Mouse (Mus musculus): Measurements from ENCODE around the gene Card11.
A peak's percentile ranks its signal among the peaks of the same experiment; 100 is the strongest.

Card11 gene

DNA sequence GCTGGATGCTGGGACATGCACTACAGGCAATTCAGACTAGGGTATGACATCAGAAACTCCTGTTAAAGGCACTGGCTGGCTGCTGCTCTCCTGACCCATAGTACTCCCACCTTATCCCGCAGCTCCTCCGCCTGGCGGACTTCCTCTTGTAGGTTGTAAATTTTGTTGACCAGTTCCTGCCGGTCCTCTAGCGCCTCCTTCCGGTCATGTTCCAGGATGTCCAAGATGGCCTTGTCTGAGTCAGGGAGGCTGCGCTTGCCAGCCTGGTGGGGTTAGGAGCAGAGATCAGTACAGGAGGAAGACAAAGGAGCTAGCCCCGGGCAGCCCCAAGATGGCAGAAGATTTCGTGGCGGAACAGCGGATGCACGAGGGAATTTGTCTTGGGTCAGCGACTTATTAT is 99.5 kb downstream of the Card11 start:
- DNase-seq, result peak; percentile 68

DNA sequence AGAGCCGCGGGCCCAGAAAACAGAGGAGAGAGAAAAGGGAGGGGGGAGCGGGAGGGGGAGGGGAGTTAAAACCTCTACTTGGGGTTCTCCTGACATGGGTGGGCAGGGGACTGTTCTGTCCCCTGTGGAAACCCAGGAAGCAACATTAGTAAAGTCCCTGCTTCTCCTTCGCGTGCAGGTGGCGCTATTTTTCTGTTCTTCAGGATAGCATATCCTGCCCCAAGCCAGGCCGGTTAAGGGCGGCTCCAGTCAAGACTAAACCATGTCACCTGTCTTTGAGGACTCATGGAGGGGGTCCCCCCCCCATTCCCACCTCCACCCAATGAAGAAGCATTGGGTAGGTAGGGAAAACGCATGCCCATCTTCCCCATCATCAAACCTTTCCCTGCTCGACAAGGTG is 109.3 kb downstream of the Card11 start:
- DNase-seq, result peak; percentile 15

DNA sequence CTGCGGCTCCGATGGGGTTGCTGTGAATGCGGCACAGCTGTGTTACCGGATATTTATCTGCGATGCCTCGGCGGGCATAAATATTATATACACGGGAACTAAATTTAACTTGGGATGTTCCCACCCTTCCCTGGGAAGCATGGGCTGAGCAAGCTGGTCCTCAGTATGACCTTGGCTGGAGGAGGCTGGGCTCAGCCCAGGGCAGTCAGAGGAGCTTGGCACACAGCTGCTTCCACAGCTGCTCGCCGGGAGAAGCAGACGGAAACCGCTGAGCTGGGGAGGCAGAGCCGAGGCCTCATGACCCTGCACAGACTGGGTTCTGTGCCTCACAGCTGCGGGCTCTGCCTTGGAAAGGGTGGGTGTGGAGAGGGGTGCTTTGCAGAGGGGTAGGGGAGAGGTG is 110.3 kb downstream of the Card11 start:
- DNase-seq, result peak; percentile 69

DNA sequence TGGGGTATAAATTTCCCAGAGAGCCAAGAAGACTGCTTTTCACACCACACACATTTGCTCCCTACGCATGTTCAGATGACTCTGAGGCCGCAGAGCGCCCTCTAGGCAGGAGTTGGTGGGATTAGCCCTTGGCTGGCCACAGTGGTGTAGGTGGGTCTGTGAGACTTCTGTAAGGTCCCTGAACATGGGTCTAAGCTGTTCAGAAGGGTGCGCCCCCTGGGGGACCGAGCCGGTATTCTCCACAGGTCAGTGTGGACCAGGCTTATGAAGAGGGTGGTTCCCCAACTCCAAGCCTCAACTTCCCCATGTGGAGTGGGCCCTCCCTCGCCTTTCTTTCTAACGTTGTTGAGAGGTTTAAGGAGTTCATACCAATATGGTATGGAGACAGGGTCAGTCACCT is 110.8 kb downstream of the Card11 start:
- DNase-seq, result peak; percentile 78

DNA sequence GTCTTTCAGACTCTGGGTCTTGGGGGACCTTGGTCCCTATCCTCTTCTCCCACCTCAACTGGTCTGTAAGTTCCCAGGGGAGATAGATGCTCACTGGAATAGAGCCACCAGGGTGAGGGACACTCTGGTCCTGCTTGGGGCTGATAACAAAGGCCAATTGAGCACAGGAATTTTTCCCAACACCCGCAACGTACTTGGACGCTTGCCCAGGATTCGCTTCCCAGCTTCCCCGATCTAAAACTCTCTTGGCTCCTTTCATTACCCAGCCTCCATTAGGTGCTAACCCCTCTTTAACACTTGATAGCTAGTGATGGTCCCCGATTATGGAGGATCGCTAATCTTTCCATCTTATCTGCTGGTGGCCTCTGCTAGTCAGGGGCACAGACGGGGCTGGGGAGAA is 112.5 kb downstream of the Card11 start:
- DNase-seq, result no peak

DNA sequence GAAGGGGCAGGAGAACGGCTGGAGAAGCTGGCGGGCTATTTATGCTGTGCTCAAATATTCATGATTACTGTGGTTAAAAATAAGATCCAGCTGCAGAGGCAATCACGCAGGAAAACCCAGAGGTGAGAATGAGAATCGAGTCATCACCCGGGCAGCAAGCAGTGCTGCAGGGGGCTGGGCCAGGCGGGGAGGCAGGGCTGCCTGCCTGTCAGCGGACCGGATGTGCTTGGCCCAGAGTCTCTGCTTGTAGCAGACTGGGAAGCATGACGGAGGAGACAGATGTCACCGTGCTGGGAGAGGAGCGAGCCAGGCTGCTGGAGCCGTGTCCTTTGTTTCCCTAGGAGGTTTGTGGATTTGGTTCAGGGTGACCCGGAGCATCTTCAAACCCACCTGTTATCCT is 115.4 kb downstream of the Card11 start:
- peak; percentile 26 for DNase-seq

DNA sequence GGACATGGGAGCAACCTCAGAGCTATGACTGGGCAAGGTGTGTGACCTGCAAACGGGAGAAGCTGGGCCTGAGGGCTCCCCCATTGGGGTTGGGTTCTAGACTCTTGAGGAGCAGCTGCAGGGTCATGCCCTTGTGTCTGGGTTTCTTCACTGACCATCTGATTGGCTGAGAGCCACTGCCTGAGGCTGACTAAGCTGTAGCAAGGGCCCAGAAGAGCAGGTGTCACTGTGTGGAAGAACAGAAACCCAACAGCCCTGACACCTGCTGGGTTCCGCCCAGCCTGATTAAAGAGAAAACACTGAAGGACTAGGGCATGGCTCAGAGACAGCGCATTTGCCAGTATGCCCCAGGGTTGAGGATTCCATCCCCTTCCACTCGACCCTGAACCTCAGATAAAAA is 118.0 kb downstream of the Card11 start:
- DNase-seq, result no peak

DNA sequence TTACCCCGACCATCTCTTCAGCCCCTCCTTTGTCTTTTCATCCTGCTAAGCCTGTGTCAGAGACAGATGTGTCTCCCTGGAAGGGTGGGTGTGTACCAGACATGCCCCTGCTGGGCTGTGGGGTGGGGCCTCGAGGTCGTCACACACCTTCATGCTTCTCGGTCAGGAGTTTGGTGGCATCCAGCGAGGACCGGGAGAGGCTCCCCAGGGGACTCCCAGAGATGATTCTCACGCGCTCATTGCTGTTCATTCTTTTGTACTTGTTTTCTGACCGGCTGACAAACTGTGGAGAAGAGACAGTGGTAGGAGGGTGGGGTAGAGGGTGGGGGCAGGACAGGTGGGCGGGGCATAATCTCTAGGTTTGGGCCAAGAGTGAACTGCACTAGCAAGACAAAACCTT is 120.2 kb downstream of the Card11 start:
- DNase-seq, result no peak

DNA sequence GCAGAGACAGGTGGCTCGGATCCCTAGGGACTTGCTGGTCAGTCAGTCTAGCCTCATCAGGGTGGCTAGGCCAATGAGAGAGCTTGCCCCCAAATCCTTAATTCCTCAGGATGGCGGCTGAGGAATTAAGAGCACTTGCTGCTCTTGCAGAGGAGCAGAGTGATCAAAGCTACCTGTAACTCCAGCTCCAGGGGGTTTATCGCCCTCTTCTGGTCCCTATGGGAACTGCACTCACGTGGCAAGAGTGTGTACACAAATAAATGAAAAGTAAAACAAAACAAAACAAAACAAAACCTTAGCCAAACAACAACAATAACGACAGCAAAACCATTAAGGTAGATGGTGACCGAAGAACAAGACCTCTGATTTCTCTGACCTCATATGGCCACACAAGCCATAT is 121.7 kb downstream of the Card11 start:
- DNase-seq, result no peak

DNA sequence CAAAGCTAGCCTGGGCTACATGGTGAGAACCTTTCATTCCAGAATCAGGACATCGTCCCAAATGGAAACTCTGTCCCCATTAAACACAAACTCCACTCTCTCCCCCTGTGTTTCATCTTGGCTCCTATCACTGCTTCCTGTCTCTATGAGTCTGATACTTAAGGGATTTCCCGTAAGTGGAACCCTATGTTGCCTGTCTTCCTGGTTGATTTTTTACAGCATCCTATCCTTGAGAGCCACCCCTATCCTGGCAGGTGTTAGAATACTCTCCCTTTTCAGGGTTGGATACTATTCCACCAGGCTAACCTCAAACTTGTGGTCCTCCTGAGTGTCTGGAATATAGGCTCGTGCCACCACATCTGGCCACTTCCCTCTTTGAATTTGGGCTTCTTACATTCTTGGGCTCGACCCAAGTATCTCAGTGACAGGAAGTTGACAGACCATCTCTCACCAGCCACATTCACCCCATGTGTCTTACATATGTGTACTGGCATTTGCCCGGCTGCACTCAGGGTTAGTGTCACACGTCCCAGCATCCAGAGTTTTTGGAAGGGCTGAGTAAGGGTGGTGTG is 126.6 kb downstream of the Card11 start:
- no peak for DNase-seq

DNA sequence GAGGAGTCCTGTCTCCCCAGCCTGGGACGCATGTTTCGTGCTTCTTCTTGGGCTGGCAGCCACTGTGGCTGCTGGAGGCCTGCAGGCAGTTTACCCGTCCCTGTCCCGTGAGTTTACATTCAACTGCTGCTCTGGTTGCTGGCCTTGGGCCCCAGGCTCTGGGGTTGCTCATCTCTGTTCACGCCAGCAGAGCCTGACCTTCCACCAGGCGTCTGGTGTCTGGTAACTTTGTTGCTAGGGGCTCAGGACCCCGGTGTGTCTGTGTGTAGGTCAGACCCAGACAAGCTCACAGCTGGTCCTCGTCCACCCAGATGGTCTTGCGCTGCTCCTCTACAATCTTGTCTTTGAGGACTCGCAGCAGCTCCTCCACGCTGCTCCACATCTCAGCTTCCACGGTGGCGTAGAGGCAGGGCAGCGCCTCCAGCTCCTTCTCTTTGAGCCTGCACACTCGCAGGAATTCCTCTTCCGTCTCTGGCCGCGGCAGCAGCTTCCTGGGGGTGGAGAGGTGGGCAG is 127.3 kb downstream of the Card11 start:
- DNase-seq, result peak; percentile 8

DNA sequence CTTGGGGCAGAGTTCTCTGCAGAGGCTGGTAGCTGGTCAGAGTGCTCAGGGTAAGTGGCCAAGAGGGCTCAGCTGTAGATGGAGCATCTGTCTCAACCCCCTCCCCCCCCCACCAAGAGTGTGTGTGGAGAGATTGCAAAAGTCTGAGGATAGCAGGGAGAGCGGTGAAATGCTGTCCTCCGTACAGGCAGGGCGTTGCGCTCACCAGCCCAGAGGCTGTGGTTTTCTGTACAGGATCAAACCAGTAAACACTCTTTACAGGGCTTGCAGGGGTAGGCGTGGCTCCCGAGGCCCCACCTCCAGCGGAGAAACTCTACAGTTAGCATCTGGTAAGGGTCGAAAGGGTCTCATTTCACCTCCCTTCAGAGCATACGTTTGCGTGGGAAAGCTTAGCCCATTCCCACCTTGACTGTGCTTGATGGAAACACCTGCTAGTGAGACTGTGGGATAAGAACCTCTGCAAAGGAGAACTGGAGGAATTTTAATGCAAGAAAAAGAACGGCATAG is 127.8 kb downstream of the Card11 start:
- DNase-seq, result peak; percentile 44

DNA sequence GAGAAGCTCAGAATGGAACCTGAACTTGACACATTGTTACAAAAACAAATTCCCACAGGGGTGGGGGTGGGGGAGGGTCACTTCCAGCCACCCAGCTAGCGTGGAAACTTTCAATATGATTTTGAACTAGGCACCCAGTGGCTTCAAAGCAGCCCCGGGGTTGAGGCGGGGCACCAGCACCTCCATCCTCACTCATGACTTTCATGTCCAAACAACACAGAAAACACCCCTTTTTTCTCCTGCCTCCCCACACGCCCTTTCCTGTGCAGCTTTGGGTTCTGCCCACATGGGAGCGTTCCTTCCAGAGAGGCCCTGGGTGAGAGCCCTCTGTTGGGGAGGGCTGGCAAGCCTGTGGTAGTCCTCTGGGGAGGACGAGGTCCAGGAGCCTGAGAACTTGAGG is 129.1 kb downstream of the Card11 start:
- DNase-seq, result no peak

DNA sequence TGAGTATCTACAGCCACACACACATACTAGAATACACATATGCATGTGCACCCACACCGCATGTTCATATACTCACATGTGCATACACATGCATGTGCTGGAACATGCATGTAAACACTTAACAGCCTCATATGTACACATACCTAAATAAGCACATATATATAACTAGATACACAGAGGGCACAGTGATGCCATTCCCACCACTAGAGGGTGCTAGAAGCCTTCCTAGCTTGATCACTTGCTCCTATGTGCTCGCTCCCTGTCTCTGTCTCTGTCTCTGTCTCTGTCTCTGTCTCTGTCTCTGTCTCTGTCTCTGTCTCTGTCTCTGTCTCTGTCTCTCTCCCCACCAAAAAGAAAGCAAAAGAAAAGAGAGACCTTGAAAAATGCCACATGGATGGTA is 131.3 kb downstream of the Card11 start:
- peak; percentile 86 for DNase-seq

DNA sequence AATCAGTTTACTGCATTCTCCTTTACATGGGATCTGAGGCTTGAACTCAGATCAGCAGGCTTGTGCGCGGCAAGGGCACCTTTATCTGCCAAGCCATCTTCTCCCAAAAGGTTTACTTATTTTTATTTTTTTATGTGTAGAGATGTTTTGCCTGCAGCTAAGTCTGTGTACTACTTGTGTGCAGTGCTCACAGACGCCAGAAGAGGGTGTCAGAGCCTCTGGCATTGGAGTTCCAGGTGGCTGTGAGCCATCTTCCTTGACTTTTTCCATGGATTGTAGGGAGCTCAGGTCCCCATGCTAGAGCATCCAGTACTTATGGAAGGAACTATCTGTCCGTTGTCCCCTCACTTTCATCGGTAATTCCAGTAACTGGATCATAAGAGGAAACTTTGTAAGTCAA is 140.7 kb downstream of the Card11 start:
- DNase-seq, result no peak

DNA sequence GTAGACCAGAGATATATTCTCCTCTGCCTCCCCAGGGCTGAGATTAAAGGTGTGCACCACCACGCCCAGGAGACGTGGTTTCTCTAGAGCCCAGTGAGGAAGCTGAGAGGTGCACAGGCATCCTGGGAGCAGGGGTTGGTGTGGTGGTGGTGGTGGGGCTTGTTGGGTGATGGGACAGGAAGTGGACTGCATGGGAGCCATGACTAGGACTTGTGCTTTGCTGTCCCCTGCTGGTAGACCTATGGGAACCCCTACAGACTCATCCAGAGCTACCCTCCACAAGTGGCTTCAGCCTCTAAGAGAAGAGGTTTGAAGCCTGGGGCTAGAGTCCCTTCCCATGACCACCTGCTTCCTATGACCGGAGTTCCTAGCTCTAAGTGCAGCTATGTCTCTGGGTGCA is 142.0 kb downstream of the Card11 start:
- no peak for DNase-seq

DNA sequence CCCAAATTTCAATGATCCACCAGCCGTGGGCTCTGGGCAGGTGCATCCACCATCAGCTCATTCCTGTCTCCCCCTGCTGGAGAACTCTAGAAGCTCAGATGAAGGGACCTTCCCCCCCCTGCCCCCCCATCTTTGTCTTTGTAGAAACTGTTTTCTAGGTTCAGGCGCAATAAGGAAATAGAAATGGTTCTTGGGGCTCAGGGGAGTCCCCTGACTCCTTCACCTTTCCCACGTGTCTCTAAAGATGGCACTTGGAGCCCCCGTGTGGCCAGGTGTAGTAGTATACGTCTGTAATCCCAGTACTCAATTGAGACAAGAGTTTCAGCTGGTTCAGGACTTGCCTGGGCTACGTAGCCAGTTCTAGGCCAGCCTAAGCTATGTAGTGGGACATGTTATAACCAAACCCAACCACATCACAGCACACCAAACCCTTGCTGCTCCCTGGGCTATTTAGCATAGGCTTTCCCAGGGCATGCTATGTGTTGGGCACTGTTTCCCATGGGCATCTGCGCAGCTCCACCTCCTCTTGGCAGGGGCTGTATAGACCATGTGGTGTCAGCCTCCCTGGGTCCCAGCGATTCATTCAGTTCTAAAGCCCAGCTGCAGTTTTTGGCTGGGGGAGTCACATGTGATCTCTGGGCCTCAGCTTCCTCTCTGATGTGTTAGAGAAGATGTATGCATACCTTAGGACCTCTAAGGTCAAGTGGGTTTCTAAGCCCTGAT is 142.8 kb downstream of the Card11 start:
- no peak for DNase-seq

DNA sequence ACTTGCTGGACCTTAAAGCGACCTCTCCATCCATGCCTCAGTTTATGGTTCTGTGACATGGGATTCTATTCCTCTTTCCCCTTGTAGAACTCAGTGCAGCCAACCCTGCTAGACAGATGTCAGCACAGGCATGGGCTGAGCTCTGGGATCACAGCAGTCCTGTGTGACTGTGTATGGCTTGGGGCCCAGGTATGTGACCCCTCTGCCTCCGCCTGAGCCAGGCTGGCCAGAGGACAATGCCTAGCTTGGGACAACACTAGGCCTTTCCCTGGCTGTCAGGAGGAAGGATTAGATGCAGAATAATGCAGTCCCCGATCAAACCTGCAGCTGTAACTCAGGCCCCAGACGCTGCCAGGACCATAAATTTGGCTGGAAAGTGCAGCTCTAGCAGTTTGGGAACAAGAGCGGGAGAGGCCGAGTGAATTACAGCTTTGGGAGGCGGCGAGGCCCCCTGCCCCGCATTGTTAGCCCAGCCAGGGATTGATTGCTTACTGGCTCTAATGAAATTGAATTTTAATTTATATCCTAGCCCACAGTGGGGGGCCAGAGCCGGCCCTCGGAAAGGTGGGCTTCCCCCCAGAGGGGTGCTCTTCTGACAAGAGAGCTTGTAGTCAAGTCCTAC is 144.4 kb downstream of the Card11 start:
- no peak for DNase-seq

DNA sequence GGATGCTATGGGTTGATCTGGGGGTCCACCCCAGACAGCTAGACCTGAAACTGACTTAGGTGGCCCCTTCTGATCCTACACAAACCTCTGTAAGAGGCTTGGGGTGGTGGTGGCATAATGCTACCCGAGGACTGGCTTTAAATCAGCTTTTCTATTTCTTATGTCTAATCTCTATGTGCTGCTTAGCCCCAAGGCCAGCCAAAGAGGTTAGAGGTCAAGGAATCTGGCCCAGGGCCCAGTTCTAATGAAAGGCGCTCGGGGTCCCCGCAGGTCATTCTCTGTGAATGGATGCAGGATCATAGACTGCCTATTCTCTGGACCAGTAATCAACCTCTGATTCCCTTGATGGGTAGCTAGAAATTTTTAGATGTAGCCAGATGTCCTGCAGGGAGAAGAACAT is 145.7 kb downstream of the Card11 start:
- no peak for DNase-seq

DNA sequence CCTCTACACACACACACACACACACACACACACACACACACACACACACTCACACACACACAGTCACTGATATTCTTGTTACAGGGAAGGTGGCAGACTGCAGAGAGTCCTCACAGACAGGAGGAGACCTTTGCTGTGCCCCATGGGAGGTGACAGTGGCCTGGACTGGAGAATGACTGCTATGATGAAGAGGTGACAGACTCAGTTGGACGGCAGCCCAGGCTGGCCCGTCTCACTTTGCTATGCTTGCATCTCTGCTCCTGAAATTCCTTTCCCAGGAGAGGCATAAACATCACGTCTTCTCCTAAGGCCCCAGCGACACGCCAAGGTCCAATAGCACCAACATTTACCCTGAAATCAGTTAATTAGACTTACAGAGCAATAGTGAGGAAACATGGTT is 146.7 kb downstream of the Card11 start:
- no peak for DNase-seq

DNA sequence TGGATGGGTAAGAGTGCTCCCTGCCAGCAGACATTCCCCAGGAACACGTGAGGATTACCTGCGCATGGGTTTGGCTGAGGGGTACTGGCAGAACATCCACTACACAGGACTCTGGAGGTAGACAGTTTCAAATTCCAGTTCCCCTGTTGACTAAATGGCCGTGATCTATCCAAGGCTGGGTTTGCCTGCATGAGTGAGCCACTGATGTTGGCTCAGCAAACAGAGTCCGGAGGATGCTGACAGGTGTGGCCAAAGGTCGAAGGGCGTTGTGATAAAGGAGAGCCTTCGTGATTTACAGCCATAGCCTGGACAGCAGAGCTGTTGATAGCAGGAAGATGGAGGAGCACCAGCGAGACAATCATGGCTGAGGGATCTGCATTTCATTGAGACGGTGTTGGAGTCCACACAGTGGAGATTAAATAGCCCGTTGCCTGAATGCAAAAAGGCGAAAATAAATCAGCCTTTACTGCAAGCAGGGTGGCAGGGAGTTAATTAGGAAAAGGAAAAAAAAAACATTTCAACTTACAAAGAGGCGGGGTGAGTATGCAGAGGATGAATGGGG is 147.9 kb downstream of the Card11 start:
- no peak for DNase-seq

DNA sequence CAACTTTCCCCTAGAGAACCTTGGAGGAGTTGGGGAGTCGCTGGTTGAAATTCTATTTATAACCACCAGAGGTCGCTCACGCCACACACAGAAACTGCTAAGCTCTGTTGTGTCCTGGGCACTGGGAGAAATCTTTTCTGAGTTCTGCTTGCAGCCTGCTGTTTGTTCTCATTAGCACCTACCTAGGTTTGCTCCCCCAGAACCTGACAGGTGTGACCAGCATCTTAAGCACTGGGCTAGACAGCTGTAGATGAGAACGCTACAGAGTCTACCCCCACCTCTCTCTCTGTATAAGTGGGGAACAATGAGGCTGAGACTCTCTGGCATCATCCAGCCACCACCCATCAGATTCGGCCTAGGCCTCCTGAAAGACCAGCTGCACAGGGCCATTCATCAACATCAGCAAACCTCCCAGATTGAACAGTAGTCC is 153.1 kb downstream of the Card11 start:
- no peak for DNase-seq

DNA sequence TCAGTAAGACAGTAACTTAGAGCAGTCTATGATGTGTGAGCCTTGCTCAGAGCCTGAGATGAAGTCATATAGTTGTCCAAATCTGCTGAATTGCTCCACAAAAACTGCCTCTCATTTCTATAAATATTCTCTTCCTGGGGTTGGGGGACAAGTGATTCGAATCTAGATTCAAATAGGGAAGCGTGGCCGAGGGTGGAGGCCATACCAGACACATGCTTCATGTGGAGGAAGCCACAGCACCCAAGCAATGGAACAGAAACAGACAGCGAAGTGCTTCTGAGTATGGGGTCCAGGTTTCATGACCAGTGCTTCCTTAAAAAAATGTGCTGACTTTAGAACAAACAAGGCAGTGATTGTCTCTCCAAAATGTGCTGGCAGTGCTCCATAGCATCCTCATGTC is 158.4 kb downstream of the Card11 start:
- no peak for DNase-seq

DNA sequence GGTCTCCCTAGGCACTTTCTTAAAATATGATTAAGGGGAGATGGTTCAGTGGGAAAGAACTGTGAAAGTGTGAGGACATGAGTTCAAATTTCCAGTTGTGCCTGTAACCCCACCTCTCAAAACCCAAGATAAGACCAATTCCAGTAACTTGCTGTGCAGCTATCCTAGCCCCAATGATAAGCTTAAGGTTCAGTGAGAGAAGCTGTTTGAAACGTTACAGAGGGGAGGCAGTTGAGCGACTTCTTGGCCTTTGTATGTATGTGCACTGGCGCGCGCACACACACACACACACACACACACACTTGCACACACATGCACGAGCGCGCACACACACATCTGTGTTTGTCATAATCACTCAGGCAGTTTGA is 169.3 kb downstream of the Card11 start:
- no peak for DNase-seq
